Mouse (Mus musculus) G1E (cell line): ENCODE data around the gene Ppp1r32. TPM values are rescaled to one million over a fixed set of nuclear protein-coding genes. Genes with fewer than 3 reads are reported as not detected.

ENCODE experiments used
- ATAC-seq: 2 replicates; pipeline ENCODE4 v1.8.0; 2016; ENCODE audit warnings: mild to moderate bottlenecking; ENCODE audit not compliant: insufficient number of reproducible peaks, poor library complexity, low FRiP score, severe bottlenecking; ENCODE audit errors: extremely low read depth
- DNase-seq: peaks from one replicate; pipeline ENCODE4 v3.0.0; 2012; ENCODE audit warnings: low spot score
- H3K27me3 ChIP-seq: 2 replicates; pipeline ENCODE4 v1.6.1; 2012; ENCODE audit warnings: mild to moderate bottlenecking, low read length, inconsistent platforms; ENCODE audit not compliant: insufficient read depth
- H3K36me3 ChIP-seq: replicated peaks from 2 replicates; pipeline ENCODE3; 2012; ENCODE audit warnings: mild to moderate bottlenecking, inconsistent platforms
- H3K4me1 ChIP-seq: 2 replicates; pipeline ENCODE4 v1.6.1; 2012; ENCODE audit warnings: low read depth, low read length, inconsistent platforms, mixed read lengths; ENCODE audit not compliant: insufficient read depth
- H3K4me3 ChIP-seq: 2 replicates; pipeline ENCODE4 v1.5.1; 2012; ENCODE audit warnings: low read depth, mild to moderate bottlenecking, inconsistent platforms, low read length, moderate library complexity, mixed read lengths
- H3K9me3 ChIP-seq: replicated peaks from 2 replicates; pipeline ENCODE4 v1.6.1; 2012; ENCODE audit warnings: inconsistent platforms
- CTCF ChIP-seq: IDR thresholded peaks from 2 replicates; pipeline ENCODE4 v1.5.1; 2012; ENCODE audit warnings: low read depth, low read length, inconsistent platforms, mixed read lengths
- GATA1 ChIP-seq: IDR thresholded peaks from 2 replicates; pipeline ENCODE4 v1.6.1; 2012; ENCODE audit warnings: borderline replicate concordance, low read length, inconsistent platforms, mixed read lengths
- GATA2 ChIP-seq: IDR thresholded peaks from 2 replicates; pipeline ENCODE4 v1.6.1; 2012; ENCODE audit warnings: low read depth, low read length, inconsistent platforms, borderline replicate concordance
- POLR2AphosphoS5 ChIP-seq: IDR thresholded peaks from 2 replicates; pipeline ENCODE4 v1.6.1; 2012; ENCODE audit warnings: low read depth, low read length, inconsistent platforms; ENCODE audit not compliant: insufficient replicate concordance
- TAL1 ChIP-seq: conservative IDR thresholded peaks from 2 replicates; pipeline ENCODE4 v1.6.1; 2012; ENCODE audit warnings: low read depth, low read length, inconsistent platforms, mixed read lengths
- polyA plus RNA-seq: library from polyadenylated mRNA; stranded (reverse); fragments of >175 nt; gene quantifications from 2 replicates; pipeline ENCODE4 v1.2.3, GENCODE M21; 2012
- total RNA-seq, 2 experiments: library from RNA; stranded (forward) in 1 of 2; stranded (reverse) in 1 of 2; fragments of 200-1000 nt in 1 of 2; fragments of >200 nt in 1 of 2; fragmentation: Nextera tagmentation in 1 of 2; gene quantifications; 2 replicates each; pipeline ENCODE4 v1.2.3; 2014 to 2017

The Ppp1r32 gene
- total and polyA plus RNA-seq, 3 experiments = 0.52 to 0.53 TPM; not detected in 1

DNA sequence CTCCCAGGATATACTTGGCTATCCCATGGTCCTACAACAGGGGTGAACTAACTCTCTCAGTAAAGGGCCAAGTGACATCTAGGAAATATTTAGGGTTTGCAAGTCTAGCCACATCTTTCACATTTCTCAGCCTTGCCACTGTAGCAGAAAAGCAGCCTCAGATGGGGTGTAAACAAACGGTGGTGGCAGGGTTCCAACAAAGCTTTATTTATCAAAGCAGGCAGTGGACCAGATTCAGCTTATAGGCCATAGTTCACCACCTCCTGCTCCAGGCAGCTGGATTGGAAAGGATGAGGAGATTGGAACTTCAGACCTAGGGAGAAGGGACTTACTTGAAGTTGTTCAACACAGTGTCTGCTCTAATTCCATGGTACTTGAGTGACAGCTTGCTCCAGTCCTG, 58.0 kb downstream of the Ppp1r32 start:
- ATAC-seq (no peak), DNase-seq (no peak)
- Histone ChIP-seq H3K9me3 (no peaks in the 10 kb centered on the region), H3K4me3 (no peak overlapping the region), H3K36me3 (no peaks in the 10 kb centered on the region), H3K4me1 (no peaks in the 10 kb centered on the region), H3K27me3 (peaks cover 18% of the 10 kb centered on the region; the same call in 1 of the 2 replicates)
- TF ChIP-seq GATA1 = no peak
- TF ChIP-seq GATA2 = no peak
- no peak for TF ChIP-seq POLR2AphosphoS5
- TF ChIP-seq CTCF = no peak
- TF ChIP-seq TAL1 = no peak

Other genes starting within 250 kb of the Ppp1r32 start
- gene Myrf, start 242.2 kb downstream of the Ppp1r32 start, total RNA-seq (2014; fragmentation: Nextera tagmentation) = not detected in 2 replicates
- gene Myrf, start 242.2 kb downstream of the Ppp1r32 start, total RNA-seq (2017) = 0.12 and 0.22 TPM in 2 replicates
- gene Myrf, start 242.2 kb downstream of the Ppp1r32 start, polyA plus RNA-seq = not detected in 2 replicates
- gene Dagla, start 178.1 kb downstream of the Ppp1r32 start, total RNA-seq (2014; fragmentation: Nextera tagmentation) = not detected in 2 replicates
- under 0.01 and 0.11 TPM in 2 replicates for gene Dagla, start 178.1 kb downstream of the Ppp1r32 start, total RNA-seq (2017)
- gene Dagla, start 178.1 kb downstream of the Ppp1r32 start, polyA plus RNA-seq = not detected in 2 replicates
- 3.8 TPM in 1 of 2 replicates, not detected in the other for gene Syt7, start 93.8 kb downstream of the Ppp1r32 start, total RNA-seq (2014; fragmentation: Nextera tagmentation)
- gene Syt7, start 93.8 kb downstream of the Ppp1r32 start, total RNA-seq (2017) = under 0.01 and 0.05 TPM in 2 replicates
- not detected in 2 replicates for gene Syt7, start 93.8 kb downstream of the Ppp1r32 start, polyA plus RNA-seq
- gene Lrrc10b, start 25.5 kb downstream of the Ppp1r32 start, total RNA-seq (2014; fragmentation: Nextera tagmentation) = not detected in 2 replicates
- gene Lrrc10b, start 25.5 kb downstream of the Ppp1r32 start, total RNA-seq (2017) = 0.06 TPM in 1 of 2 replicates, not detected in the other
- gene Lrrc10b, start 25.5 kb downstream of the Ppp1r32 start, polyA plus RNA-seq = not detected in 2 replicates
- 108 and 119 TPM in 2 replicates for gene Cpsf7, start 42.3 kb upstream of the Ppp1r32 start, total RNA-seq (2014; fragmentation: Nextera tagmentation)
- 48.5 and 48.6 TPM in 2 replicates for gene Cpsf7, start 42.3 kb upstream of the Ppp1r32 start, total RNA-seq (2017)
- 47.4 and 69.0 TPM in 2 replicates for gene Cpsf7, start 42.3 kb upstream of the Ppp1r32 start, polyA plus RNA-seq
- 89.1 and 102 TPM in 2 replicates for gene Sdhaf2, start 43.2 kb upstream of the Ppp1r32 start, total RNA-seq (2014; fragmentation: Nextera tagmentation)
- 145 and 154 TPM in 2 replicates for gene Sdhaf2, start 43.2 kb upstream of the Ppp1r32 start, total RNA-seq (2017)
- gene Sdhaf2, start 43.2 kb upstream of the Ppp1r32 start, polyA plus RNA-seq = 5.7 and 7.0 TPM in 2 replicates
- 20.3 and 25.6 TPM in 2 replicates for gene Tmem216, start 73.3 kb upstream of the Ppp1r32 start, total RNA-seq (2014; fragmentation: Nextera tagmentation)
- gene Tmem216, start 73.3 kb upstream of the Ppp1r32 start, total RNA-seq (2017) = 14.6 and 17.5 TPM in 2 replicates
- 1.7 and 1.9 TPM in 2 replicates for gene Tmem216, start 73.3 kb upstream of the Ppp1r32 start, polyA plus RNA-seq
- gene Cyb561a3, start 94.2 kb upstream of the Ppp1r32 start, total RNA-seq (2014; fragmentation: Nextera tagmentation) = 23.1 and 23.5 TPM in 2 replicates
- 18.0 and 22.5 TPM in 2 replicates for gene Cyb561a3, start 94.2 kb upstream of the Ppp1r32 start, total RNA-seq (2017)
- gene Cyb561a3, start 94.2 kb upstream of the Ppp1r32 start, polyA plus RNA-seq = 6.3 and 8.2 TPM in 2 replicates
- gene Tmem138, start 94.4 kb upstream of the Ppp1r32 start, total RNA-seq (2014; fragmentation: Nextera tagmentation) = 50.1 and 61.6 TPM in 2 replicates
- 9.7 and 13.5 TPM in 2 replicates for gene Tmem138, start 94.4 kb upstream of the Ppp1r32 start, total RNA-seq (2017)
- 4.6 and 5.0 TPM in 2 replicates for gene Tmem138, start 94.4 kb upstream of the Ppp1r32 start, polyA plus RNA-seq
- gene Ddb1, start 122.4 kb upstream of the Ppp1r32 start, total RNA-seq (2014; fragmentation: Nextera tagmentation) = 334 and 389 TPM in 2 replicates
- 516 and 542 TPM in 2 replicates for gene Ddb1, start 122.4 kb upstream of the Ppp1r32 start, total RNA-seq (2017)
- gene Ddb1, start 122.4 kb upstream of the Ppp1r32 start, polyA plus RNA-seq = 29.5 and 30.8 TPM in 2 replicates
- 10.9 and 11.7 TPM in 2 replicates for gene Tkfc, start 122.7 kb upstream of the Ppp1r32 start, total RNA-seq (2014; fragmentation: Nextera tagmentation)
- 6.7 and 6.8 TPM in 2 replicates for gene Tkfc, start 122.7 kb upstream of the Ppp1r32 start, total RNA-seq (2017)
- gene Tkfc, start 122.7 kb upstream of the Ppp1r32 start, polyA plus RNA-seq = 2.7 and 4.6 TPM in 2 replicates
- gene Vwce, start 151.3 kb upstream of the Ppp1r32 start, total RNA-seq (2014; fragmentation: Nextera tagmentation) = 1.2 and 1.4 TPM in 2 replicates
- gene Vwce, start 151.3 kb upstream of the Ppp1r32 start, total RNA-seq (2017) = 0.06 and 0.16 TPM in 2 replicates
- 0.24 and 0.32 TPM in 2 replicates for gene Vwce, start 151.3 kb upstream of the Ppp1r32 start, polyA plus RNA-seq
- 1.6 and 2.4 TPM in 2 replicates for gene Pga5, start 195.1 kb upstream of the Ppp1r32 start, total RNA-seq (2014; fragmentation: Nextera tagmentation)
- 1.6 and 1.9 TPM in 2 replicates for gene Pga5, start 195.1 kb upstream of the Ppp1r32 start, total RNA-seq (2017)
- gene Pga5, start 195.1 kb upstream of the Ppp1r32 start, polyA plus RNA-seq = 0.14 TPM in 2 replicates
- 16.3 and 27.1 TPM in 2 replicates for gene Vps37c, start 205.8 kb upstream of the Ppp1r32 start, total RNA-seq (2014; fragmentation: Nextera tagmentation)
- gene Vps37c, start 205.8 kb upstream of the Ppp1r32 start, total RNA-seq (2017) = 5.2 TPM in 2 replicates
- 34.9 and 40.0 TPM in 2 replicates for gene Vps37c, start 205.8 kb upstream of the Ppp1r32 start, polyA plus RNA-seq